Mouse (Mus musculus) kidney, postnatal 25 days (tissue): ENCODE results near the gene Zswim4.
A peak's percentile ranks its signal among the peaks of the same experiment; 100 is the strongest.

Experiments
- DNase-seq, 2 experiments: peaks; one replicate each; pipeline ENCODE4 v3.0.0; 2021; ENCODE audit warnings: mixed read lengths in 2 of 2

The Zswim4 gene

DNA sequence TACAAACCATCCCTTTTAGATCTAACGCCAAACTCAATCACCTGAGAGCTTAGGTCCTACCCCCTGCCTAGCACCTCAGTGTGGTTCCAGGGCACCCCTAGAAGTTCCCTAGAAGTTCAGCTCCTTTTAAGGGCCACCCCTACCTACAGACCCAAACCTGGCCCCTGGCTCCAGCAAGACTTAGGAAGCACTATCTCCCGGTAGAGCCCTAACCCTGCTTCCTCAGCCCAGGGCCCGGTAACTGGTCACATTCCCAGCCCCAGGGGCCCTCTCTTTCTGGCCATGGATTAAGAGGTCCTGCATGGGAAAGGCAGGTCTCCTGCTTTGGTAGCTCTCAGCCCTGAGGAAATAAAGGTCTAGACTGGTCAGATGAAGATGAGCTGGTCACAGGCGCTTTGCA is 56.9 kb downstream of the Zswim4 start:
- no peak for DNase-seq

DNA sequence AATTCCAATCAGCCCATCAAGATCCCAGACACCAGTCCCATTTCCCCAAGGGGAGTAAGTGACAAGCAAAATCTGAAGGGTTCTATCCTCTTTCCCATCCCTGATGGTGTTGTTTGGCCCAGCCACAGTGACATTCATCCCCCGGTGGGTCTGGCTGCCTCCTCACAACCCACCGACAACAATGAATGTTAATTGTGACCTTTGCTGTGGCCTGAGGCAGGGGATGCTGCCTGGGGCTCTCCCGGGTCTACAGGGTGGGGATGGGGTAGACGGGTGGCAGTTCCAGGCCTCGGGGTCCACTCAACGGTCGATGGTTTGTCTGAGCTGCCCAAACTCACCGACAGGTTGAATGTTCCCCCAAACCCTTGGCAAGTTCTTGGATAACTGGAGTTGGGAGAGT is 58.3 kb downstream of the Zswim4 start:
- no peak for DNase-seq

DNA sequence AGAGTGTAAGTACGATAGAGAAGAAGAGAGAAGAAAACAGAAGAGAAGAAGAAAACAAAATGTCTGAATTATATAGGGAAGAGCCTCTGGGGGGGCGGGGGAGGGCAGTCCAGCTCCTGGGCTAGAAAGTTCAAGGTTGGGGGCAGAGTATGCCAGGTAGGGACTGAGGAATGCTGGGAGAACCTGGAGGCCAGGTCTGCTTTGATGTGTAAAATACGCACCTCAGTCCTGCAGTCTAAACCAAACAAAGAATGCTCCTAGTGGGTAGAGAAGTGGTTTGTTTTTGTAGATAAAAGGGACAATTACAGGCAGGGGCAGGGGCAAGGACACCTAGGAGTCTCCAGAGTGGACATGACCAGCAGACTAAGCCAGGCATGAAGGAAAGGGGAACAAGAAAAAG is 59.5 kb downstream of the Zswim4 start:
- DNase-seq = no peak

DNA sequence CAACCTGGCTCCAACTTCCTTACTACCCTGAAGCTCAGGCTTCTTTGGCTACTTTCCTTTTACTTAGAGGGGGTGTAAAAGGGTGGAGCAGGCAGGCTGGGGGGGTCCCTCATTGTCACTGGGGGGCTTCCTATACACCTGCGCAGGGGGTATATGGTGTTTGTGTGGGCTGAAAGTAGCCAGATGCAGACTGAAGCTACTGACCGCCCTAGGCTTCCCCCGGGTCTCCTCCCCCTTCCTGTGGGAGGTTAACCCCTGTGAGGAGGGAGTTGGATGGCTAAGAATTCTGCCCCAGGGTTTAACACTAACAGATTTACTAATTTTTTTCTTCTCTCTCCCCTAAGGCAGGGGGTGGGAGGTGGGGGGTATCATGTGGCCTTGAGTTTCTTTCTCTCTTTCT is 60.3 kb downstream of the Zswim4 start:
- DNase-seq = no peak

DNA sequence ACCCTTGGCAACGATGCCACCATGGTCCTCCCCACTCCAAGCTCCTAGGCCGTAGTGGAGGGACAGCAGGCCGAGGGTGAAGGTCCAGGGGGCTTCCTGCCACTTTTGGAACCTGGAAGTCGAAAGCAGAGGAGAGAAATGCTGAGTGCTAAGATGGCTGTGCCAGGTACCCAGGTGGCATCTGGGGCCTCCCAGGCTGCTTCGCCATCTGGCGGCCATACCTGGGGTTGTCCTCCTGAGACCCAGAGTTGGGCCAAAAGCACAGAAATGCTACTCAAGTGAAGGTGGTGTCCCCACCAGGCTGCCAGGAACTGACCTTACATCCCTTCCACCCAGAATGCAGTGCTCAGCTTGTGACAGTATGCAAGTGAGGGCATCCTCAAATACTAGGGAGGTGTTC is 63.0 kb downstream of the Zswim4 start:
- DNase-seq = peak; percentile 52 to 64

DNA sequence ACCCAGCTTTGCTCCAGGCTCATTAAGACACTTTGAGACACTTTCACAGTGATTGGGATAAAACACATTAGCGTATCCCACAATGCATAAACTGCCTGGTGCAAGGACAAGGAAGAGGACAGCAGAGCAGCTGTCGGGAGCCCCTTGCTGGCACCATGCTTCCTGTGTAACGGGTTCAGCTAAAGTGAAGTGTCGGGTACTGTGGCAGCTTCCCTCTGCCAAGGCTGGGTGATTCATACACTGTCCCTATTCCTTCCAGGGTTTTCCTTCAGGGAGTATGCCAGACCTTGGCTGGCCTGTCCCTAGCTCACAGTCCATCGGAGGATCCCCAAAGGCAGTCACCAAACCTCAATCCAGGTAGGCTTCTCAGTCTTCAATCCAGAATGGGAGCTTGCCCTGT is 66.8 kb downstream of the Zswim4 start:
- DNase-seq = no peak

DNA sequence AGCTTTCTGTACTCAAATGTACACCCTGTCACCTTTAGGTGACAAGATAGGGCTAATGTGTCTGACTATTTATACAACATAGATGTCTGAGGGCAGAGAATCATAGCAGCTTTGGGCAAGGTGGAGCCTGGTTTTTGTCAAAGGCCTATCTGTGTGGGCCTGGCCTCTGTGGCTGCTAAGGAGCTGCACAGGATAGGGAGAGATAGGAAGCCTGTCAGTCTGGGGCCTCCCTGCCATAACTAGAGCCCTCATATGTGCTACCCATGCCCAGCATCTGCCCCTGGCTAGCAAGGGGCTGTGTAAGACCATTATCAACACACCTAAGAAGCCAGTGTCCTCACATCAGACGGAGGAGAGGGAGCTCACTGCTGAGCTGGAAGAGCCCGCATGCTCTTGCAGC is 69.2 kb downstream of the Zswim4 start:
- DNase-seq = no peak
